ENCODE assay signal across 8 mouse cellular contexts in the genomic region with DNA sequence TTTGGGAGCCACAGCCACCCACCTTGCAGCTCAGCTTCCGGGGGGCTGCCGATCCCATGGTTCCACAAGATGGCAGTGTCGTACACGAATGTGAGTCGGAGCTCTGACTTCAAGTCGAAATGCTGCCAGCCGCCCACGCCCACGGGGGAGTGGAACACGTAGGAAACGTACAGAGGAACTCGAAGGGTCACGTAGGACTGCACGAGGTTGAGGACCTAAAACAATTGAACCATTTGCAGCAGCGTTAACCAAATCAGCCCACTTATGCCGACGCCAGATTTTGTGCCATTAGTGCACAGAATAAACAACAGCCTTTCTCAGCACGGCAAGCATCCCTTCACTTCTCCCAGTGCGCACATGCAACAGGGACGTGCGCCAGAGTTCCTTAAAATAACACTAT. TPM values are rescaled to one million over a fixed set of nuclear protein-coding genes. Genes with fewer than 3 reads are reported as not detected.
DNase-seq lines count a peak whose midpoint lies in the region; ATAC-seq and TF ChIP-seq lines count a peak whose summit lies in the region.

No protein-coding gene starts in this region.

- H3K27me3 ChIP-seq in Patski: peaks cover 43% of the 10 kb centered on the region
- peaks cover 3% of the 10 kb centered on the region; the same call in 1 of the 2 replicates for H3K27me3 ChIP-seq in hindbrain, embryonic 13.5 days
- no peaks in the 10 kb centered on the region for H3K27me3 ChIP-seq in lung, postnatal 0 days (replicated peaks; ENCODE audit: insufficient read depth, low read length)

- peak; percentile 76 for TF ChIP-seq CTCF in Patski (IDR thresholded peaks at IDR 0.05)
- TF ChIP-seq CTCF in lung, postnatal 0 days (IDR thresholded peaks at IDR 0.05): peak; percentile 85

- POLR2A ChIA-PET in Patski (lab: Charles Lee): no interaction called here

- no peaks in the 10 kb centered on the region for H3K36me3 ChIP-seq in hindbrain, embryonic 13.5 days
- H3K36me3 ChIP-seq in lung, postnatal 0 days (ENCODE audit: insufficient read depth, low read length): no peaks in the 10 kb centered on the region

- ATAC-seq in Patski: no peak
- ATAC-seq in hindbrain, embryonic 13.5 days (ENCODE audit: low FRiP score): peak; percentile 61; the same call in 1 of the 2 replicates
- peak; percentile 43; the same call in 1 of the 2 replicates for ATAC-seq in lung, postnatal 0 days

- H3K27ac ChIP-seq in hindbrain, embryonic 13.5 days: no peak overlapping the region
- H3K27ac ChIP-seq in lung, postnatal 0 days (ENCODE audit: low read length): no peak overlapping the region

- 0 out of 2 replicates have a peak overlapping the region, but pooled peaks have one; percentile 51 for H3K9ac ChIP-seq in hindbrain, embryonic 13.5 days
- H3K9ac ChIP-seq in lung, postnatal 0 days (replicated peaks; ENCODE audit: low read depth): no peak overlapping the region

- 19% methylated on average over 21 of the region's 21 CpGs for WGBS in hindbrain, embryonic 13.5 days
- WGBS in lung, postnatal 0 days: 5% methylated on average over 21 of the region's 21 CpGs

- H3K4me3 ChIP-seq in hindbrain, embryonic 13.5 days: peak overlapping the region; percentile 37
- H3K4me3 ChIP-seq in lung, postnatal 0 days (ENCODE audit: low read depth, low read length): peak overlapping the region; percentile 27; the same call in 1 of the 2 replicates

- CTCF ChIA-PET in Patski (lab: Charles Lee): interaction anchor here (1.1 kb wide), 2 partner anchors 178 to 204 kb away, joined by 3 read pairs; no protein-coding TSS in a partner anchor

- H3K4me2 ChIP-seq in hindbrain, embryonic 13.5 days: peak overlapping the region; percentile 60
- peak overlapping the region; percentile 63 for H3K4me2 ChIP-seq in lung, postnatal 0 days (replicated peaks; ENCODE audit: low read depth, low read length)

- TF ChIP-seq EP300 in lung, postnatal 0 days (IDR thresholded peaks at IDR 0.05): no peak

- H3K4me1 ChIP-seq in hindbrain, embryonic 13.5 days (replicated peaks): no peaks in the 10 kb centered on the region
- no peaks in the 10 kb centered on the region for H3K4me1 ChIP-seq in lung, postnatal 0 days (ENCODE audit: insufficient read depth, low read depth, low read length)

- in situ Hi-C loops in Patski (cut with MboI; ENCODE audit: low pct_unique_long_range_greater_than_20kb): no loop called here

- no peaks in the 10 kb centered on the region for H3K9me3 ChIP-seq in hindbrain, embryonic 13.5 days
- H3K9me3 ChIP-seq in lung, postnatal 0 days (ENCODE audit: low read length): no peaks in the 10 kb centered on the region

- DNase-seq in Patski (ENCODE audit: low read depth, low spot score): no peak
- peak; percentile 91 to 96 for DNase-seq in cerebellum, postnatal 14 days
- peak; percentile 83 to 89 for DNase-seq in frontal cortex, postnatal 36 days (ENCODE audit: low spot score in 2 of 2)
- DNase-seq in layer of hippocampus, postnatal 14 days (ENCODE audit: low spot score in 2 of 2): peak; percentile 85 to 89
- DNase-seq in lung, postnatal 0 days (ENCODE audit: low spot score): peak; percentile 80
- DNase-seq in retina, postnatal 1 day: peak; percentile 85
- peak; percentile 36 for DNase-seq in urinary bladder, adult 2 months (ENCODE audit: low spot score)

RNA-seq across cellular contexts. Expression of a gene that starts 37.3 kb away (rescaled TPM):
- 0.06 TPM for polyA plus RNA-seq in Patski (2021)
- polyA plus RNA-seq in hindbrain, embryonic 13.5 days (2015; fragmentation: Nextera tagmentation; extraction: Ambion mirVana): not detected in 2 replicates
- total RNA-seq in layer of hippocampus, postnatal 14 days (2021): 1 to 10 TPM in 1 of 2 experiments, under 1 TPM in 1; 0.36 to 1.5 TPM
- 0.08 and 0.20 TPM in 2 replicates for polyA plus RNA-seq in lung, postnatal 0 days (2015; fragmentation: Nextera tagmentation; extraction: Ambion mirVana)
- polyA plus RNA-seq in urinary bladder, adult 2 months (2012; rRNA removed): 0.06 TPM in 1 of 2 replicates, not detected in the other
